Mouse (Mus musculus) hindbrain, embryonic 15.5 days (tissue): ENCODE measurements around the gene Arhgap23. TPM values are rescaled to one million over a fixed set of nuclear protein-coding genes. Genes with fewer than 3 reads are reported as not detected.

Experiments used
- ATAC-seq: fragments of 200-750 bp; cut with Nextera tagmentation; 2 replicates; pipeline ENCODE4 v1.8.0; 2017; ENCODE audit warnings: low read depth, moderate number of reproducible peaks, moderate TSS enrichment; ENCODE audit not compliant: low FRiP score
- H3K27ac ChIP-seq: fragments of 300-500 bp; sonication (generic); replicated peaks from 2 replicates; pipeline ENCODE4 v1.5.1; 2015; ENCODE audit warnings: mild to moderate bottlenecking, inconsistent platforms
- H3K27me3 ChIP-seq: fragments of 300-500 bp; sonication (generic); 2 replicates; pipeline ENCODE4 v1.6.1; 2015; ENCODE audit warnings: control low read depth, inconsistent platforms
- H3K36me3 ChIP-seq: fragments of 300-500 bp; sonication (generic); 2 replicates; pipeline ENCODE4 v1.6.1; 2015; ENCODE audit warnings: control low read depth, inconsistent platforms
- H3K4me1 ChIP-seq: fragments of 300-500 bp; sonication (generic); replicated peaks from 2 replicates; pipeline ENCODE4 v1.6.1; 2015; ENCODE audit warnings: control low read depth, inconsistent platforms
- H3K4me2 ChIP-seq: fragments of 300-500 bp; sonication (generic); 2 replicates; pipeline ENCODE4 v1.6.1; 2015; ENCODE audit warnings: moderate library complexity, mild to moderate bottlenecking, inconsistent platforms
- H3K4me3 ChIP-seq: fragments of 300-500 bp; sonication (generic); 2 replicates; pipeline ENCODE4 v1.5.1; 2015; ENCODE audit warnings: mild to moderate bottlenecking, inconsistent platforms
- H3K9ac ChIP-seq: fragments of 300-500 bp; sonication (generic); 2 replicates; pipeline ENCODE4 v1.6.1; 2015; ENCODE audit warnings: inconsistent platforms
- H3K9me3 ChIP-seq: fragments of 300-500 bp; sonication (generic); 2 replicates; pipeline ENCODE4 v1.6.1; 2016; ENCODE audit warnings: control low read depth, inconsistent platforms
- whole genome bisulfite sequencing: fragments of 180-500 bp; shearing (Covaris S2); methylation state at CpG from one replicate; pipeline ENCODE4 v1.1.7; 2015; 5-methylcytosine and 5-hydroxymethylcytosine counted together
- polyA plus RNA-seq: library from polyadenylated mRNA; unstranded; fragments of >200 nt; fragmentation: Nextera tagmentation; extraction: Ambion mirVana; gene quantifications from 2 replicates; pipeline ENCODE4 v1.2.1, GENCODE M21; 2015

Arhgap23 gene
- polyA plus RNA-seq, 1 experiment from 2014 or later: 10.1 TPM

GRCm38 (mm10) chr11:97427794-97428725 is 12.7 kb downstream of the Arhgap23 start:
- no peaks in the 10 kb centered on the region for H3K9me3 ChIP-seq
- H3K4me2 ChIP-seq: peak overlapping the region; percentile 65
- 1% methylated on average over 32 of the region's 32 CpGs for WGBS
- H3K4me1 ChIP-seq: peaks cover 18% of the 10 kb centered on the region
- peak; percentile 80 for ATAC-seq
- no peaks in the 10 kb centered on the region for H3K36me3 ChIP-seq
- H3K9ac ChIP-seq: peak overlapping the region; percentile 44
- no peaks in the 10 kb centered on the region for H3K27me3 ChIP-seq
- H3K4me3 ChIP-seq: peak overlapping the region; percentile 37
- H3K27ac ChIP-seq: peak overlapping the region; percentile 55; the same call in 1 of the 2 replicates

GRCm38 (mm10) chr11:97428726-97429077 is 13.4 kb downstream of the Arhgap23 start:
- ATAC-seq: peak; percentile 39; the same call in 1 of the 2 replicates
- H3K9ac ChIP-seq: peak overlapping the region; percentile 44
- 52% methylated on average over 4 of the region's 4 CpGs for WGBS

GRCm38 (mm10) chr11:97429615-97430014 is 14.3 kb downstream of the Arhgap23 start:
- whole genome bisulfite sequencing: 82% methylated on average over 8 of the region's 8 CpGs

More at GRCm38 (mm10) chr11:97428726-97429077, 13.4 kb downstream of the Arhgap23 start:
- Histone ChIP-seq H3K9me3 (no peaks in the 10 kb centered on the region), H3K4me3 (peak overlapping the region; percentile 37), H3K36me3 (no peaks in the 10 kb centered on the region), H3K4me2 (peak overlapping the region; percentile 65), H3K27me3 (no peaks in the 10 kb centered on the region), H3K4me1 (peaks cover 18% of the 10 kb centered on the region), H3K27ac (peak overlapping the region; percentile 55; the same call in 1 of the 2 replicates)

GRCm38 (mm10) chr11:97432015-97432414 is 16.7 kb downstream of the Arhgap23 start:
- H3K27me3 ChIP-seq: no peaks in the 10 kb centered on the region
- H3K9me3 ChIP-seq: no peaks in the 10 kb centered on the region
- H3K4me3 ChIP-seq: no peak overlapping the region
- WGBS: 14% methylated on average over 3 of the region's 3 CpGs
- H3K9ac ChIP-seq: no peak overlapping the region
- no peak overlapping the region for H3K27ac ChIP-seq
- H3K4me1 ChIP-seq: peaks cover 28% of the 10 kb centered on the region
- H3K36me3 ChIP-seq: no peaks in the 10 kb centered on the region
- no peak overlapping the region for H3K4me2 ChIP-seq
- ATAC-seq: no peak

More at GRCm38 (mm10) chr11:97429615-97430014, 14.3 kb downstream of the Arhgap23 start:
- no peak overlapping the region for H3K4me3 ChIP-seq
- H3K36me3 ChIP-seq: no peaks in the 10 kb centered on the region
- H3K9me3 ChIP-seq: no peaks in the 10 kb centered on the region
- ATAC-seq: no peak
- H3K4me2 ChIP-seq: no peak overlapping the region
- peaks cover 20% of the 10 kb centered on the region for H3K4me1 ChIP-seq
- H3K27me3 ChIP-seq: no peaks in the 10 kb centered on the region
- no peak overlapping the region for H3K9ac ChIP-seq
- H3K27ac ChIP-seq: no peak overlapping the region

GRCm38 (mm10) chr11:97432983-97433539 is 17.7 kb downstream of the Arhgap23 start:
- H3K4me3 ChIP-seq: no peak overlapping the region
- no peaks in the 10 kb centered on the region for H3K36me3 ChIP-seq
- no peak overlapping the region for H3K4me2 ChIP-seq
- no peak overlapping the region for H3K9ac ChIP-seq
- H3K9me3 ChIP-seq: no peaks in the 10 kb centered on the region
- no peak for ATAC-seq
- H3K4me1 ChIP-seq: peaks cover 22% of the 10 kb centered on the region
- no peaks in the 10 kb centered on the region for H3K27me3 ChIP-seq
- 91% methylated on average over 8 of the region's 8 CpGs for WGBS
- H3K27ac ChIP-seq: no peak overlapping the region

- no peak overlapping the region for H3K4me2 ChIP-seq
- 75% methylated on average over 8 of the region's 8 CpGs for WGBS
- H3K27ac ChIP-seq: no peak overlapping the region
- H3K36me3 ChIP-seq: no peaks in the 10 kb centered on the region
- H3K27me3 ChIP-seq: peaks cover 7% of the 10 kb centered on the region
- H3K9me3 ChIP-seq: no peaks in the 10 kb centered on the region
- H3K4me1 ChIP-seq: peaks cover 12% of the 10 kb centered on the region
- H3K4me3 ChIP-seq: no peak overlapping the region
- no peak for ATAC-seq
- H3K9ac ChIP-seq: no peak overlapping the region
These were observed 18.8 kb downstream of the Arhgap23 start for GRCm38 (mm10) chr11:97434121-97434520.

GRCm38 (mm10) chr11:97434704-97435454 is 19.5 kb downstream of the Arhgap23 start:
- peak; percentile 66 for ATAC-seq
- peaks cover 15% of the 10 kb centered on the region for H3K27me3 ChIP-seq
- peaks cover 11% of the 10 kb centered on the region for H3K4me1 ChIP-seq
- no peaks in the 10 kb centered on the region for H3K36me3 ChIP-seq
- no peak overlapping the region for H3K9ac ChIP-seq
- H3K9me3 ChIP-seq: no peaks in the 10 kb centered on the region
- peak overlapping the region; percentile 11 for H3K4me3 ChIP-seq
- peak overlapping the region; percentile 62 for H3K27ac ChIP-seq
- 6% methylated on average over 15 of the region's 15 CpGs for WGBS
- H3K4me2 ChIP-seq: peak overlapping the region; percentile 34

- H3K9ac ChIP-seq: no peak overlapping the region
- H3K4me1 ChIP-seq: peaks cover 21% of the 10 kb centered on the region
- 0 out of 2 replicates have a peak, but pooled peaks have one; percentile 14 for ATAC-seq
- no peak overlapping the region for H3K4me3 ChIP-seq
- H3K27me3 ChIP-seq: peaks cover 16% of the 10 kb centered on the region
- WGBS: 67% methylated on average over 13 of the region's 13 CpGs
- H3K4me2 ChIP-seq: no peak overlapping the region
- no peaks in the 10 kb centered on the region for H3K9me3 ChIP-seq
- 0 out of 2 replicates have a peak overlapping the region, but pooled peaks have one; percentile 0 for H3K27ac ChIP-seq
- no peaks in the 10 kb centered on the region for H3K36me3 ChIP-seq
These were observed 20.6 kb downstream of the Arhgap23 start for GRCm38 (mm10) chr11:97435808-97436491.

- Histone ChIP-seq H3K4me2 (no peak overlapping the region), H3K9ac (no peak overlapping the region), H3K4me1 (peaks cover 39% of the 10 kb centered on the region), H3K4me3 (no peak overlapping the region), H3K36me3 (no peaks in the 10 kb centered on the region), H3K9me3 (no peaks in the 10 kb centered on the region), H3K27me3 (peaks cover 16% of the 10 kb centered on the region), H3K27ac (no peak overlapping the region)
- no peak for ATAC-seq
- 12% methylated on average over 5 of the region's 5 CpGs for WGBS
These were observed 22.4 kb downstream of the Arhgap23 start for GRCm38 (mm10) chr11:97437745-97438144.

- Histone ChIP-seq H3K9ac (no peak overlapping the region), H3K9me3 (no peaks in the 10 kb centered on the region), H3K27ac (0 out of 2 replicates have a peak overlapping the region, but pooled peaks have one; percentile 30), H3K27me3 (peaks cover 16% of the 10 kb centered on the region), H3K4me2 (no peak overlapping the region), H3K36me3 (no peaks in the 10 kb centered on the region), H3K4me3 (no peak overlapping the region), H3K4me1 (peaks cover 39% of the 10 kb centered on the region)
- no peak for ATAC-seq
- 54% methylated on average over 9 of the region's 9 CpGs for WGBS
These were observed 23.5 kb downstream of the Arhgap23 start for GRCm38 (mm10) chr11:97438868-97439267.

- H3K9ac ChIP-seq: peak overlapping the region; percentile 28; the same call in 1 of the 2 replicates
- peak overlapping the region; percentile 35 for H3K4me3 ChIP-seq
- peak; percentile 19; the same call in 1 of the 2 replicates for ATAC-seq
- H3K27me3 ChIP-seq: peaks cover 16% of the 10 kb centered on the region
- WGBS: 3% methylated on average over 22 of the region's 37 CpGs
- H3K4me2 ChIP-seq: peak overlapping the region; percentile 55
- H3K4me1 ChIP-seq: peaks cover 34% of the 10 kb centered on the region
- 0 out of 2 replicates have a peak, but pooled peaks cover 2% of the 10 kb centered on the region for H3K36me3 ChIP-seq
- peak overlapping the region; percentile 36; the same call in 1 of the 2 replicates for H3K27ac ChIP-seq
- no peaks in the 10 kb centered on the region for H3K9me3 ChIP-seq
These were observed 24.6 kb downstream of the Arhgap23 start for GRCm38 (mm10) chr11:97439935-97440334.
